Mouse (Mus musculus): Measurements from ENCODE around the gene Slc17a9. TPM values are rescaled to one million over a fixed set of nuclear protein-coding genes. Genes with fewer than 3 reads are reported as not detected.

Gene Slc17a9
- total RNA-seq (2021): 1 to 10 TPM; 1.6 to 2.2 TPM
- long read RNA-seq, experiment 1, partial matches to known transcripts: 1 of 2 reads
- long read RNA-seq, experiment 1, other reads (novel, unspliced or antisense): 1 of 2 reads
- long read RNA-seq, experiment 2, partial matches to known transcripts: 2 of 2 reads
- long read RNA-seq, experiment 2, other reads (novel, unspliced or antisense): 0 of 2 reads

DNA sequence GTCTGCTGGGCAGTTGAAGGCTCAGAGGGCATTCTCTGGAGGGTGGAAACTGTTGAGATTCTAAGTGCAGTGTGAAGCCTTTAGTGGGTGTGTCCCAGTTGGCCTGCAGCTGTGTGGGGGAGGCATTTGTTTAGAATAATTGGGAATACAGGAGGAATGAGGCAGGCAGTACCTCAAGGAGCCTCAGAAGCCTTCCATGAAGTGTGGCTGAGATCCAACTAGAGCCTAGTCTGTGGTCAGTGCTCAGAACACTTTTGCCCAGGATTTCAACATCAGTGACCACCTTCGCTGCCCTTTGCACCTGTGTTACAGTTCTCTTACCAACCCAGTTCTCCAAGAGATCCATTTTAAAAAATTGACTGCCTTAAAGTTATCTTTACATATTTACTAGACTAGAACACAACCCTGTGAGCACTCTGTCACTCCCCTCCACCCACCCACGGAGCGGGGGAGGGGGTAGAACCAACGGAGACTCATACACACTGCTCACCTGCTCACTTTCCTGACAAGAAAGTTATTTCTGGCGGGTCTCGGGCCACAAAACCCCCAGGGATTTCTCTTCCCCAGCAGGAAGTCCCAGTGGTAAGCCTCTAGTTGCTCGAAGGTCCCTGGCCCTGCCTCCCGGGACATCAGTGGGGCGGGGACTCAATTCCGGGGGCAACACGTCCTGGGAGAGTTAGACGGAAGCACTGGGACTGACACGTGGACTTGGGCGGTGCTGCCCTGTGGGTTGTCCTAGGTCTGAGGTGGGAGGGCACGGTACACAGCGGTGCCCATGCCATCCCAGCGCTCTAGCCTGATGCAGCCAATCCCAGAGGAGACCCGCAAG is at the start of gene Slc17a9:
TSS of gene Slc17a9 (plus strand) at position 679 of the 829 bp plus-strand sequence.
- DNase-seq: peak; percentile 78

DNA sequence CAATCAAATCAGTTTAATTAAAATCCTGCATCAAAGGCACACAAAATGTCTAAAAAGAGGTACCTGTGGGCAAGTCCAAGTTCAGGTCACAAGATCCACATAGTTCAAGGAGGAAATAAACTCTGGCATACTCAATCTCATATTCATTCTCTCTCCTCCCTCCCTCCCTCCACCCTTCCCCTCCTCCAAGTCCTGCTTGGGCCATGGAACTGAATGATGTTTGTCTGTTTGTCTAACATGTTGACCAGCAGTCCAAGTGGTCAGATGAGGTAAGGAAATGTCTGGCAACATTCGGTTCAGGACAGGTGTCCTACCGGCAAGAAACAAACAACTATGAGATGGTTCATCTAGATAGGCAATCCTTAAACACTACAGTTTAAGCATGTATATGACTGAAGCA is 48.4 kb upstream of the Slc17a9 start:
- DNase-seq: no peak

GRCm38 (mm10) chr2:180678609-180679140 is 46.4 kb upstream of the Slc17a9 start:
- DNase-seq: peak; percentile 73

DNA sequence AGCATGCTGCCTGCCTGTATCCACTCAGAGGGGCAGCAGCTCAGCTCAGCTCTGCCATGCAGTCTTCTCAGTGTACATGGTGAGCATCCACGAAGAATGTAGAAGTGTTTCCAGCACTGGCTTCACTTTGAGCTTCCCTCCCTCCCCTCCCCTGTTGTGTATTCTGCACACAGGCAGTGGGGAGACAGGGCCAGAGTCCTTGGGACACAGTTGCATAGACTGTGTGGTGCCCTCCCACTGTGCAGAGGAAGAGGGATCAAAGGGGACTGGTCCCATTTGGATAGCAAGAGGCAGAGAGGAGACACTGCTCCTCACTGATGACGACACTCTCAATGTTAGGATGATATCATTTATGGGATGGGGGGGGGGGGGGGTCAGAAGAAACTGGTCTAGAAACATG is 43.8 kb upstream of the Slc17a9 start:
- DNase-seq: no peak

DNA sequence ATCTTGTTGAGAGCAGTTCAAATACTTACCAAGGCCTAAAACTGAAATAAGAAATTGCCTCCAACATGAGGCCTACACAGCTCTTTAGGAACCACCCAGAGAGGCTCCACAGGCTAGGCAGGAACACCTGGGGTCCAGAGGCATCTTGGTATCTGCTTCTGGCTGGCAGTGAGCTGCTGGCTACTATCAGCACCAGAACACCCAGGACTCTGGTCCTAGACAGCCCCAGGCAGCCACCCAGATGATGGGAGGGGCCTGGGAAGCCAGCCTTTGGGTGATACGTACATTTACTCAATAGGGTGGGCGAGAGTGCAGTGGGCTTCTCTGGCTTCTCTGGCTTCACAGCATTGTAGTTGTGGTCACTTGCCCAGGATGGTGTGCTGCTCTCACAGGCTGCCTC is 41.5 kb upstream of the Slc17a9 start:
- no peak for DNase-seq

GRCm38 (mm10) chr2:180684031-180684430 is 41.0 kb upstream of the Slc17a9 start:
- no peak for DNase-seq

DNA sequence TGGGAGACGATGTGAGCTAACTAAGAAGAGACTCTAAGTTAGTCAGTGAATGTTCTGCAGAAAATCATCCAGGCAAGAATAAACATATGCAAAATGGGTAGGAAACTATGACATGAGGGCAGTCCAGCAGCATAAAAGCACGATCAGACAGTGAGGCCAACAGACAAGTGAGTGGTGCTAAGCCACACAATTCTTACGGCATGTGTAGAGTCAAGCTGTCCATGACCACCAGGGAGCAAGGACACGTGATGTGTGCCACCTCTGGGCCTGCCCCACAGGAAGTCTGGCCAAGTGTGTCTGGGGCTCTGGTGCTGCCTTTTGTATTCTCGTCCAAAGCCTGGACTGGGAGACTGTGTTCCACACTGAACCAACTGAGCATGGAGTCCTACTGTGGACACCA is 35.2 kb upstream of the Slc17a9 start:
- peak; percentile 65 for DNase-seq

- DNase-seq: no peak
Observed at GRCm38 (mm10) chr2:180692630-180693029, 32.4 kb upstream of the Slc17a9 start.

GRCm38 (mm10) chr2:180695176-180695575 is 29.9 kb upstream of the Slc17a9 start:
- no peak for DNase-seq

DNA sequence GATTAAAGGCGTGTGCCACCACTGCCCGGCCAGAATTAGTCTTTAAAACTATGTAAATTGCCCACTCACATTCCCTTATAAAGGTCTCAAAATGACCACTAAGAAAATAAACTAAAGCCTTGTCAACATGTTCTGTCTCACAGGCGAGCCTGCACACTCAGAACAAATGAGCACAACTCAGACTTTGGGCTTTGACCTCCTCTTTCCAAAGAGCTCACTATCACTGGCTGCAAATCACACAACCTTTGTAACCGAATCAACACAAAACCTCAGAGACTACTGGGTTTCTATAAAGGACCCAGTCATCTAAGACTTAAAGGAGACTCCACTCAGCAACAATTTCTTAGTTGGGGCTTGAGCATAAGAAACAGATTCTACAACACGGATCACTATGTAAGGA is 24.6 kb upstream of the Slc17a9 start:
- DNase-seq: no peak

- DNase-seq: no peak
Observed at GRCm38 (mm10) chr2:180701053-180701766, 23.9 kb upstream of the Slc17a9 start.

DNA sequence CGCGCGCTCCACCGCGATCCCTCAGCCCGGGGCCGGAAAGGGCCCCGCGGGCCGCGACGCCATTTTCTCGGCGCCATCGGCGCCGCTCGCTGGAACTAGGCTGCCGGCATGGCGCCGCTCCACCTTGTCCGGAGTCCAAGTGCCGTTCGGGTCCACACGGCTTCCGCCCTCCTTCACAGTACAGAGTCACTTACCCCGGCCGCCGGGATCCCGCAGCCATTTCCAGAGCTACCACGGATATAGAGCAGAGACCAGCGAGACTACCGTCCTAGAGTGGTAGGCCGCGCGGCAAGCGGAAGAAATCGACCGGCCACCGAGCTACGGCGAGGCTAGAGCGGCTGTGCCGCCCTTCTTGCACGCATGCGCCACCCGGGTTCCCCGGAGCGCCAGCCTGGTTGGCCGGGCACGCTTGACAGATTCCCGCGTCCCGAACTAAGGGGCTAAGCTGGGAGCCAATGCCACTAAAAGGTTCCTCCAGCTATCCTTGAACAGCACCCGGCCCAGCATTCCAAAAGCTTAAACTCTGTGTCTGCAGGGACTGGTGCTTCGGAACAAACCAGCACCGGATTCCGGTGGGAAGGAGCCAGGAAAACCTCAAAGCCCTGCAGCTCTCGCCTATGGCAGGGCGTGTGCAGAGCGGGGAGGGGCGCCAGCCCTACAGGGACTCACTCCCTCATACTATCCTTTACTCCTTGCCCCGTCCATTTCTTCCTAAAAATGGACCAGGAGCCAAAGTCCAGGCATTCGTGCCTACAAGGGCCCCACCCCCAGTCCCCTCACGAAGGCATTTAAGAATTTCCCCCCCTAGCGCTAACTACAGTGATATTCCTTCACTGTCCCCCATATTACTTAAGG is 23.1 kb upstream of the Slc17a9 start:
- peak; percentile 95 for DNase-seq

DNA sequence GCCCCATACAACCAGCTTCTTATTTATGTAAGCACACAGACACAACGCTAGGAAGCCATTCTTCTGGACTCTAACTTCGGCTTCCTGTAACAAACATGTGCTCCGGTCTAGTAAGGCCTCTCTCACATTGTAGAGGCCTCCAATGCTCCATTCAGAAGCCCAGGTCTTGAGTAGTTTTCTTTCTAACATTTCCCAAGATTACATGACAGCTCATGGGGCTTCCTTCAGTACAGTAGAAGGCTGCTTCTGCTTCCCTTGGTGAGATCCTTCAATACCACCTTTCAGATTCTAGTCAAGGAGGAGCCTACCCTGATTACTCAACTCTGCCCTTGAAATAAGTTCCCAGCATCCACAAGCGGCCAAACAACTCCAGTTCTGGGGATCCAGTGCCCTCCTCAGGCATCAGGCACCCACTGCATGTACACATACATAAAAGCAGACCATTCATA is 22.3 kb upstream of the Slc17a9 start:
- DNase-seq: peak; percentile 38

DNA sequence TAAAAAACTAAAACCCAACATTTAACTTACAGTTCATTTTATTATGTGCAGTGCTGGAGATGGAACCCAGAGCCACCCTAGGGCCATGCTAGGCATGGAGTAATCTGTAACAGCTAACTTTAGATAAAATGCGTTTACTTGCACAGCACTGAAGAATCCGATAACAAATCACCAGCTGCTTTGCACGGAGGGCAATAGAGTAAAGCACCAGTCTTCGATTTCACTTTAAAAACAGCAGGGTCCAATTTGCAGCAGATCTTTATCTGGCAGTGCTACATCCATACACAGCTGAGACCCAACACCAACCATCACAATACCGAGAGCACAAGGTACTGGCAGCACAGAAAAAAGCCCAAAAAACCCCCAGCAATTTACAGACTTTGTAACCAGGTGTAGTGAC is 21.9 kb upstream of the Slc17a9 start:
- DNase-seq: no peak

- no peak for DNase-seq
Observed at GRCm38 (mm10) chr2:180703645-180704359, 21.3 kb upstream of the Slc17a9 start.

- DNase-seq: peak; percentile 78
Observed at GRCm38 (mm10) chr2:180704591-180704990, 20.5 kb upstream of the Slc17a9 start.

DNA sequence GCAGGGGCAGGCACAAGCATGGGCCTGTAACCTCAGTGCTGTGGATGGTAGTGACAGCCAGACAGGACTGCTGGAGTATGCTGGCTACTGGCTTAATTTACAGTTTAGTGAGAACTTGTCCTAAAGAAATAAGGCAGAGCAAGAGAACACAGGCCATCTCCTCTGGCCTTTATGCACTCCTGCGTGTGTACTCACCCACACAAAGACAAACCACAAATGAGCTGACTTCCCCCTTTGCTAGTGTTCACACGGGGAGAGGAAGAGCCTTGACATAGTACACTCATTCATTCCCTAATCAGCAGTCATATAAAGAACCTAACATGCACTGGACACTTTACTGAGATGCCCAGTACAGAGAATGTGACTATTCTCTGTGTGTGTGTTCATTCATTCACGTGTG is 20.0 kb upstream of the Slc17a9 start:
- DNase-seq: no peak

DNA sequence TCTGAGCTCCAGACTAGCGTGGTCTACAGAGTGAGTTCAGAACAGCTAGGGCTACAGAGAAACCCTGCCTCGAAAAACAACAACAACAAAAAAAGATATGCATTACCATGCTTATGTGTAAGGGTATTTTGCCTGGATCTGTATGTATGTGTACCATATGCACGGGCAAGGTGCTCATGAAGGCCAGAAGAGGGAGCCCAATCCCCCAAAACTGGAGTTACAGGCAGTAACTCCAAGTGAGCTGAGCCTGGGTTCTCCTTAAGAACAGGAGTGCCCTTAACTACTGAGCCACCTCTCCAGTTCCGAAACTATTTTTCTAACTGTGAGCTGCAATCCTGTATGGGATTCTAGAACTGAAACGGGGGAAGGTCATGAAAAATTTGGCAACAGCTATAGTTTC is 19.1 kb upstream of the Slc17a9 start:
- no peak for DNase-seq

- DNase-seq: no peak
Observed at GRCm38 (mm10) chr2:180709023-180709922, 15.8 kb upstream of the Slc17a9 start.

GRCm38 (mm10) chr2:180709923-180710272 is 15.2 kb upstream of the Slc17a9 start, which contains the start of the genes Dido1 and Gid8:
TSS of gene Dido1 (minus strand) at chr2:180709999.
TSS of gene Gid8 (plus strand) at chr2:180710117.
- DNase-seq: peak; percentile 97

All from adrenal gland, postnatal 10 days (tissue).